Mouse (Mus musculus) mouse embryonic stem cell (cell line): ENCODE results near the gene Adcy9.

ENCODE experiments used
- in situ Hi-C, 2 experiments: fragments of 300-500 bp; cut with MboI; formaldehyde crosslinking; loops; 1 replicate in 1 of 2; 3 replicates in 1 of 2; pipeline ENCODE4 v1.14.3; 2019 to 2020; ENCODE audit warnings: low sequenced_read_pairs in 2 of 2, low pct_unique_long_range_greater_than_20kb in 1 of 2, mixed read lengths in 1 of 2; ENCODE audit not compliant: unreplicated experiment in 1 of 2

The Adcy9 gene

DNA sequence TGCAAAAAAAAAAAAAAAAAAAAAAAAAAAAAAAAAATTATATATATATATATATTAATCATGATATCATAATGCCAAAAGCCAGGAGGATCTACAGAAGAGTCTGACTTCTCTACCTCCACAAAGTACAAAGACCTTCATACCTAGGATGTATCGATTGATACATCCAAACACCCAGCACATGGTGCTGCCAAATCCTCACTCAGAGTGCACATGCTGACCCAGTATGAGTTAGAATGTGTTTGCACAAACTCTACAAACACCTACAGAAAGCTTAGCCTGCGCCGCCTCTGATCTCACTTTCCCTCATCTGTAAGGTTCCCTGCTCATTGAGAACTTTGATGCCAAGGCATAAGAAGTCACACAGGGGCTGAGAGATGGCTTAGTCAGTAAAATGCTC, 2.7 kb upstream of the Adcy9 start:
- in situ Hi-C loops: no loop called here

DNA sequence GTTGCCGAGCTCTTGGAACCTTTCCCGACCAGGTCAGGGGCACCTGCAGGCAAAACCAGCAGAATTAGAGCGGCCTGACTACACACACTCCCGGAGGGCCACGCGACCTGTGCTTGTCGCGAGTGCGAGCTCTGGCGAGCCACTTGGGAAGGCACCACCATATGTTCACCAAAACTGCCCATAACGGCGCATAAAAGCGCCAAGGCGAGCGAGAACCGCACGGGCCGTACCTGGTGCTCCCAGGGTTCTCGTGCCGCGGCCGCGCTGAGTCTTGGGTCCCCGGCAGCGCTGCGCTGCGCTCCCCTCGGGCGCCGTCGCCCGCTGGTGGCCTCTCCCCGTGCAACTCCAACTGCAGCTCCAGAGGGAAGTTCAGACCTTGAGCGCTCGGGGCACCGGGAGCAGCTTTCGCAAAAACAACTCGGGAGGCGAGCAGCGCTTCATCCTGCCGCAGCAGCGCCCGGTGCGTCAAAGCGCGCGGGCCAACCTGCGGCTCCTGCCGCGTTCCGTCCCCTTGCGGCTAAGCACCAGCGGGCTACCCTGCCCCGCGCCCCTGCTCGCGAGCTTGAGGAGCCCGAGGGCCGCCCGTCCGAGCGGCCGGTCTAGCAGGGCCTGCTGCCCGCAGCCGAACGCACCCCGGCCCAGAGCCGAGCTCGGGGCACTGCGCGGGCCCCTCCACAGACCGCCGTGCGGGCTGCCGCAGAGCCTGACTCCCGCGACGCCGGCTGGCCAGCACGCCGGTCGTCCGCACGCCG, 576 bp downstream of the Adcy9 start:
- in situ Hi-C loops: no loop called here

GRCm38 (mm10) chr16:4418776-4419545, 1.3 kb downstream of the Adcy9 start:
- in situ Hi-C loops: no loop called here

- in situ Hi-C loops: no loop called here
Measured at GRCm38 (mm10) chr16:4418072-4418471, 2.2 kb downstream of the Adcy9 start.

DNA sequence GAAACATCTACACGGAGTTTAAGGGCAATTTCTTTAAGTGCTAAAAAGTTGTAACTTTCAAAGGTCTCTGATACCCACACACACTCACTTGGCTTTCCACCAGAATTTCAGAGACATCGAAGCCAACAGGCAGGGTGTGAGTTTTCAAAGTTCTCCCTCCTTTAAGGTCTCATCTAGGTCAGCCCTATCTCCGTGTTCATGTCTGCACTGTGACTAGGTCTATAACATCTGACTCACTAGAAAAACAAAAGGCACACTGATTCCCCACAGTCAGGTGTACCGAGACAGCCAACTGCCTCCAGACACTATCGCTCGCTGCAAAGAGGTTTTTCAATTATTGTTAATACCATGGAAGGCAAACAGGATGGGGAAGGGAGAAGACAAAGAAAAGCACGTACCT, 2.8 kb downstream of the Adcy9 start:
- in situ Hi-C loops: no loop called here

DNA sequence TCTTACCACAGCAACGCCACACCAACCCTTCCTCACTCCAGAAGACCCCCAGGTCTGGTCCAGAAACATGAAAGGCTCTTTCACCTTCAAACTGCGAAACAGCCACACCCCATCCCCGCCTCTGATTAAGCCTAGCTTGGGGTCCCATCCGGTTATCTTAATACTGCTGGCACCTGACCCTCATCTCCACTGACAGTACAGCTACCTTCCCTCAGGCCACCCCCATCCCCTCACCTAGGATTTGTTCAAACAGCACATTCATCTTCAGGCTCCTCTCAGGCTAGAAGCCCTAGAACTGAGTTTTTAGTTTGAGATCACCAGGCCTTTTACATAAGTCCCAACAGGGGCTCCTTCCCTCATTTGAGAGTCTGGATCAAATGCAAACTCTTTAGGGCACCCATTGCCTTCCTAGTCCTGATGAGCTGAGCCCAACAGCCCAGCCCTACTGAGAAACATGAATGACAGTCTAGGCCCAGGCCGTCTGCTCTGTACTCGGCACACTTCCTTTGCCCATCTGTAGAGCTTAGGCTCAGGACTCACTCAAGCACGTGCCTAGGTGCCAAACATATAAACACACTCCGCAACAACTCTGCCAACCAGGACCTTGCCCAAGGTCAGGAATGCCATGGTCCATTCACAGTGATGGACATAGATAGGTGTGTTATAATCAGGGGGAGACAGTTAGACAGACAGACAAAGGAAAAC, 5.3 kb downstream of the Adcy9 start:
- in situ Hi-C loops: no loop called here

GRCm38 (mm10) chr16:4413988-4414880, 6.1 kb downstream of the Adcy9 start:
- in situ Hi-C loops: no loop called here

DNA sequence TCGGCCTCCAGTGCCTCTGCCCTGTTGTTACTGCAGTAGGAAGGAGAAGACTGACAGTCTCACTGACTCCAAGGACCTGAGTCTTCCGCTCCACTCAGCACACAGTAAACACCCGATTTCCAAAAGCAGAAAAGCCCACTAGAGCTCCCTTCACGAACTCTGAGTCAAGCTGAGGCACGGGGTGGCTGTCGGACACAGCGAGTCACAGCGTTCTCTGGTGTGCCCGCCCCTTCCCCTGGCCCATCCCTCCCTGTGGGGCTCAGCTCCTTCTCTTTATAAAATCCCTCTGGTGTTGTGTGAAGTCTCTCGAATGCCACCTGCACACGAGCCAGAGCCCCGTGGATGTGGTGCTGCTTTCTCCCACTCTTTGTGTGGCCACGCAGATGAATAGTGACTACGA, 7.0 kb downstream of the Adcy9 start:
- in situ Hi-C loops: no loop called here

DNA sequence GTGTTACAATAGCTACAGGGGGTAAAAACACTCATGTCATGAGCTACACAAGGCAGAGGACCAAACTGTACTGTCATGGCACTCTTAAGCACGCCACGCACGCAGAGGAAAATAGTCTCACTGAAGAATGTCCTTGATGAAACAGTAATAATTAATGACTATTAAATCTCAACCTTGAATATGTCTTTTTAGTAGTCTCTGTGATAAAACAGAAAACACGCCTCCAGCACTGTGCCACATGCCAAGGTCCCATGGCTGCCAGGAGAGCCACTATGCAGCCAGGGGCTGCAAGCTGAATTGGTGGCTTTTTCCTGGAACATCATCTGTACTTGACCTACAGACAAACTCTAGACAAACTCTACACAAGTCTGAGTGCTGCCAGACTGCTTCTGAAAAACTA, 8.0 kb downstream of the Adcy9 start:
- in situ Hi-C loops: no loop called here

- in situ Hi-C loops: no loop called here
Measured at GRCm38 (mm10) chr16:4411296-4411695, 9.0 kb downstream of the Adcy9 start.

DNA sequence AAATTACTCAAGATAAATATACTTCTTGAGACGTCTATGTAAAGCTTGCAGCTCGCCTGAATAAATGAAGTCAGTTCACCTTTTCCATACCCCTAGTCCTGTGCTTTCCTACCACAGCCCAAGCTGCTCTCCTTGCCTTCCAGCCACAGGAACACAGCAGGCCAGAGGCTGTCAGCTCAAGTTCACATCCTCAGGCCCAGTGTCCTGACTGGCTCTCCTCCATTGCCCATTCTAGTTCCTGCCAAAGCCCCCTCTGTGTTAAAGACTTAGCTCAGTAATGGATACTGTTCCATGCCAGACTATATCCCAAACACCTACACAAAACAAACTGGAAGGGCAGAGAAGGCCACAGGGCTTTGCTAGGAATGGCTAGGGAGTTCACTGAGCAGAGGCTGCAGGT, 12.8 kb downstream of the Adcy9 start:
- in situ Hi-C loops: no loop called here

- in situ Hi-C loops: no loop called here
Measured at GRCm38 (mm10) chr16:4406706-4407105, 13.6 kb downstream of the Adcy9 start.

- in situ Hi-C loops: no loop called here
Measured at GRCm38 (mm10) chr16:4406047-4406586, 14.2 kb downstream of the Adcy9 start.

GRCm38 (mm10) chr16:4404933-4405761, 15.2 kb downstream of the Adcy9 start:
- in situ Hi-C loops: no loop called here

- in situ Hi-C loops: no loop called here
Measured at GRCm38 (mm10) chr16:4401109-4401508, 19.2 kb downstream of the Adcy9 start.

- in situ Hi-C loops: no loop called here
Measured at GRCm38 (mm10) chr16:4399471-4400223, 20.7 kb downstream of the Adcy9 start.

DNA sequence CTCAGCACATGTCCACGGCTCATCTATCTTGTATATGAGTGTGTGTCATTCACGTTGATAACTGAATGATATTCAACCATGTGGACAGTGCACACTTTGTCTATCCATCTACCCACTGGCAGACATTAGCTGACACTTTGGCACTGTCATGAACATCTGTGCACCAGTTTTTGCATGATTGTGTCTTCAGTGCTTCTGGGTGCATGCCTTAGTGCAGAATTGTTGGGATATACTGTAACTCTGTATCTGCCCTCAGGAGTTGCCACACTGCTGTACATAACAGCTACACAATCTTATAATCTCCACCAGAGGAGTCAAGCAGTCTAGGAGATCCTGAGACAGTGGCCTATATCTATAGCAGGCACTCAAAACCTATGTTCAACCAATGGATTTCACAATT, 21.5 kb downstream of the Adcy9 start:
- in situ Hi-C loops: no loop called here
